Mouse (Mus musculus) cerebellum, adult 2 months (tissue): ENCODE measurements around the gene Olfr969.

ENCODE experiments used
- CTCF ChIP-seq: fragments of 200-500 bp; IDR thresholded peaks from 2 replicates; pipeline ENCODE4 v1.5.1; 2011; ENCODE audit warnings: low read depth, mild to moderate bottlenecking, control low read depth, low read length, moderate library complexity, borderline replicate concordance; ENCODE audit not compliant: insufficient read depth
- POLR2A ChIP-seq: fragments of 200-500 bp; IDR thresholded peaks from 2 replicates; pipeline ENCODE4 v1.6.1; 2011; ENCODE audit warnings: low read length, control low read depth, borderline replicate concordance; ENCODE audit not compliant: insufficient read depth

DNA sequence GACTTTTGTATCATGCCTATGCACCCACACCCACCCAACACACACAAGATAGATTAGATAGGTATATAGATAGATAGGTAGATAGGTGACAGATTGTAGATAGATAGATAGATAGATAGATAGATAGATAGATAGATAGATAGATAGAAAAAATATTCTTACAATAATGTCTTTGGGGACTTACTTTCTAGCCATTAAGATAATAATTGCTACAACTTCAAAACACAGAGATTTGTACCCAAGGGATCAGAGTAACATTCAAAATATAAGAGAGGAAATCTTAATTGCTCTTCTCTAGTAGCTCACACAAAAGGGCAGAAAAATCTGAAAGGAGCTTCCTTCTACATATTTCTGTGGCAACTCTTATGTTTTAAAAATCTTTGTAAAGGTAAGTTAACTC, 44.8 kb upstream of the Olfr969 start, which contains the start of gene Olfr967:
- TF ChIP-seq CTCF (no peak), POLR2A (no peak)
